Mouse (Mus musculus) stomach, embryonic 16.5 days (tissue): ENCODE measurements at regions not wholly inside any gene's neighbourhood (a gene's known extent, or its start where the extent isn't known, plus 50 kb on each side); places are given as distances from the start of the nearest gene placed in this dataset.

Source experiments
- ATAC-seq: fragments of 200-750 bp; cut with Nextera tagmentation; 2 replicates; pipeline ENCODE4 v1.8.0; 2017; ENCODE audit warnings: moderate number of reproducible peaks, moderate TSS enrichment; ENCODE audit not compliant: insufficient read depth, low FRiP score
- H3K27ac ChIP-seq: fragments of 300-500 bp; sonication (generic); 2 replicates; pipeline ENCODE4 v1.5.1; 2014; ENCODE audit warnings: low read length
- H3K27me3 ChIP-seq: fragments of 300-500 bp; sonication (generic); 2 replicates; pipeline ENCODE4 v1.6.1; 2014; ENCODE audit warnings: low read length, control low read depth, mixed read lengths; ENCODE audit not compliant: control insufficient read depth, insufficient read depth
- H3K36me3 ChIP-seq: fragments of 300-500 bp; sonication (generic); 2 replicates; pipeline ENCODE4 v1.6.1; 2014; ENCODE audit warnings: low read length; ENCODE audit not compliant: control insufficient read depth, insufficient read depth
- H3K4me1 ChIP-seq: fragments of 300-500 bp; sonication (generic); 2 replicates; pipeline ENCODE4 v1.6.1; 2014; ENCODE audit warnings: low read length, control low read depth, mixed read lengths; ENCODE audit not compliant: control insufficient read depth, insufficient read depth
- H3K4me2 ChIP-seq: fragments of 300-500 bp; sonication (generic); 2 replicates; pipeline ENCODE4 v1.6.1; 2014; ENCODE audit warnings: low read depth, low read length, mixed read lengths
- H3K4me3 ChIP-seq: fragments of 300-500 bp; sonication (generic); replicated peaks from 2 replicates; pipeline ENCODE4 v1.5.1; 2014; ENCODE audit warnings: mild to moderate bottlenecking, low read length
- H3K9ac ChIP-seq: fragments of 300-500 bp; sonication (generic); 2 replicates; pipeline ENCODE4 v1.6.1; 2014; ENCODE audit warnings: low read length
- H3K9me3 ChIP-seq: fragments of 300-500 bp; sonication (generic); replicated peaks from 2 replicates; pipeline ENCODE4 v1.6.1; 2016; ENCODE audit warnings: low read length, control low read depth; ENCODE audit not compliant: control insufficient read depth
- WGBS: fragments of 180-500 bp; shearing (Covaris S2); extraction: QIAGEN DNeasy Blood & Tissue Kit; methylation state at CpG from one replicate; pipeline ENCODE4 v1.1.7; 2014; 5-methylcytosine and 5-hydroxymethylcytosine counted together

GRCm38 (mm10) chr2:128318956-128319355 lies 193.1 kb downstream of the Bcl2l11 start:
- Histone ChIP-seq H3K9me3 (no peaks in the 10 kb centered on the region), H3K27me3 (no peaks in the 10 kb centered on the region), H3K4me1 (peaks cover 8% of the 10 kb centered on the region), H3K27ac (no peak overlapping the region), H3K4me2 (no peak overlapping the region), H3K36me3 (no peaks in the 10 kb centered on the region), H3K9ac (no peak overlapping the region), H3K4me3 (no peak overlapping the region)
- 42% methylated on average over 5 of the region's 5 CpGs for WGBS
- ATAC-seq = no peak

GRCm38 (mm10) chr2:128321475-128321874 lies 195.6 kb downstream of the Bcl2l11 start:
- Histone ChIP-seq H3K4me1 (peaks cover 22% of the 10 kb centered on the region), H3K9ac (no peak overlapping the region), H3K27ac (no peak overlapping the region), H3K4me3 (no peak overlapping the region), H3K27me3 (no peaks in the 10 kb centered on the region), H3K4me2 (no peak overlapping the region), H3K36me3 (no peaks in the 10 kb centered on the region), H3K9me3 (no peaks in the 10 kb centered on the region)
- ATAC-seq = no peak
- 69% methylated on average over 2 of the region's 2 CpGs for WGBS

- ATAC-seq = peak; percentile 65
- Histone ChIP-seq H3K27ac (peak overlapping the region; percentile 86), H3K9me3 (no peaks in the 10 kb centered on the region), H3K27me3 (no peaks in the 10 kb centered on the region), H3K4me1 (peaks cover 17% of the 10 kb centered on the region), H3K9ac (peak overlapping the region; percentile 31; the same call in 1 of the 2 replicates), H3K36me3 (no peaks in the 10 kb centered on the region), H3K4me3 (no peak overlapping the region), H3K4me2 (peak overlapping the region; percentile 34; the same call in 1 of the 2 replicates)
- WGBS = 19% methylated on average over 13 of the region's 13 CpGs
Measured at GRCm38 (mm10) chr2:128324256-128325096, 198.6 kb downstream of the Bcl2l11 start.

- 0 out of 2 replicates have a peak overlapping the region, but pooled peaks have one; percentile 34 for H3K4me2 ChIP-seq
- peak overlapping the region; percentile 86 for H3K27ac ChIP-seq
- peaks cover 17% of the 10 kb centered on the region for H3K4me1 ChIP-seq
- ATAC-seq = no peak
- H3K4me3 ChIP-seq = no peak overlapping the region
- H3K9me3 ChIP-seq = no peaks in the 10 kb centered on the region
- H3K27me3 ChIP-seq = no peaks in the 10 kb centered on the region
- no peaks in the 10 kb centered on the region for H3K36me3 ChIP-seq
- WGBS = 53% methylated on average over 4 of the region's 4 CpGs
- no peak overlapping the region for H3K9ac ChIP-seq
Measured at GRCm38 (mm10) chr2:128325097-128325421, 199.2 kb downstream of the Bcl2l11 start.

GRCm38 (mm10) chr2:128325456-128325855 lies 199.6 kb downstream of the Bcl2l11 start:
- H3K27ac ChIP-seq = peak overlapping the region; percentile 86; the same call in 1 of the 2 replicates
- H3K27me3 ChIP-seq = no peaks in the 10 kb centered on the region
- no peak overlapping the region for H3K9ac ChIP-seq
- no peak overlapping the region for H3K4me3 ChIP-seq
- 87% methylated on average over 4 of the region's 4 CpGs for WGBS
- no peak overlapping the region for H3K4me2 ChIP-seq
- ATAC-seq = no peak
- H3K4me1 ChIP-seq = peaks cover 17% of the 10 kb centered on the region
- H3K36me3 ChIP-seq = no peaks in the 10 kb centered on the region
- H3K9me3 ChIP-seq = no peaks in the 10 kb centered on the region

GRCm38 (mm10) chr2:128330833-128331232 lies 205.0 kb downstream of the Bcl2l11 start:
- no peak overlapping the region for H3K27ac ChIP-seq
- no peaks in the 10 kb centered on the region for H3K27me3 ChIP-seq
- H3K4me3 ChIP-seq = no peak overlapping the region
- no peaks in the 10 kb centered on the region for H3K36me3 ChIP-seq
- H3K9me3 ChIP-seq = no peaks in the 10 kb centered on the region
- peaks cover 4% of the 10 kb centered on the region; the same call in 1 of the 2 replicates for H3K4me1 ChIP-seq
- H3K4me2 ChIP-seq = no peak overlapping the region
- H3K9ac ChIP-seq = no peak overlapping the region
- WGBS = 82% methylated on average over 9 of the region's 9 CpGs
- ATAC-seq = no peak

GRCm38 (mm10) chr2:128331275-128331674 lies 205.4 kb downstream of the Bcl2l11 start:
- Histone ChIP-seq H3K4me3 (no peak overlapping the region), H3K27ac (no peak overlapping the region), H3K9ac (no peak overlapping the region), H3K4me2 (no peak overlapping the region), H3K36me3 (no peaks in the 10 kb centered on the region), H3K27me3 (no peaks in the 10 kb centered on the region), H3K4me1 (peaks cover 4% of the 10 kb centered on the region; the same call in 1 of the 2 replicates), H3K9me3 (no peaks in the 10 kb centered on the region)
- WGBS = 65% methylated on average over 10 of the region's 10 CpGs
- ATAC-seq = no peak

- H3K27ac ChIP-seq = no peak overlapping the region
- H3K4me1 ChIP-seq = peaks cover 4% of the 10 kb centered on the region; the same call in 1 of the 2 replicates
- 68% methylated on average over 8 of the region's 8 CpGs for WGBS
- no peak overlapping the region for H3K9ac ChIP-seq
- no peaks in the 10 kb centered on the region for H3K9me3 ChIP-seq
- H3K36me3 ChIP-seq = no peaks in the 10 kb centered on the region
- H3K27me3 ChIP-seq = no peaks in the 10 kb centered on the region
- no peak for ATAC-seq
- H3K4me3 ChIP-seq = no peak overlapping the region
- no peak overlapping the region for H3K4me2 ChIP-seq
Measured at GRCm38 (mm10) chr2:128331681-128332080, 205.8 kb downstream of the Bcl2l11 start.

- no peak overlapping the region for H3K4me3 ChIP-seq
- no peak overlapping the region for H3K27ac ChIP-seq
- H3K4me1 ChIP-seq = peaks cover 8% of the 10 kb centered on the region; the same call in 1 of the 2 replicates
- no peak overlapping the region for H3K4me2 ChIP-seq
- WGBS = 64% methylated on average over 10 of the region's 10 CpGs
- no peak overlapping the region for H3K9ac ChIP-seq
- ATAC-seq = no peak
- H3K27me3 ChIP-seq = no peaks in the 10 kb centered on the region
- no peaks in the 10 kb centered on the region for H3K9me3 ChIP-seq
- H3K36me3 ChIP-seq = no peaks in the 10 kb centered on the region
Measured at GRCm38 (mm10) chr2:128333401-128334142, 207.7 kb downstream of the Bcl2l11 start.
